Mouse (Mus musculus): ENCODE measurements around the gene Dusp23.

DNA sequence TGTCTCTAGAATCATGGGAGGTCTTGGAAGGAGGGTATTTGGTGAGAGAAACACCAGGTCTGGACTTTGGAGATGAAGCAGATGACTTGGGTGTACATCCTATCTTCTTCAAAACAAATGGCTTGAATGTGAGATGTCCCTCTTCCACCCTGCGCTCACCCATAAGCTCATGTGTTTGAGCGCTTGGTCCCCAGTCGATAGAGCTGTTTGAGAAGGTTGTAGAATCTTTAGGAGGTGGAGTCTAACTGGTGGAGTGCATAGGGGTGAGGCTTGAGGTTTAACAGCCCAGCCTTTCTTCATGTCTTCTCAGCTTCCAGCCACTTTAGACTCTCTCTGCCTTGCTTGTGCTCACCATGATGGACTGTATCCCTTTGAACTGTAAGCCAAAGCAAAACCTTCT lies 6.5 kb downstream of the Dusp23 start:
- TF ChIP-seq GATA1 (IDR thresholded peaks at IDR 0.05; ENCODE audit: low read length) = no peak
- no peak for TF ChIP-seq TAL1 (IDR thresholded peaks at IDR 0.05; ENCODE audit: low read length)

Data from erythroblast, embryonic 14.5 days (primary cell).